Mouse (Mus musculus) retina, embryonic 14.5 days (tissue): ENCODE results near the gene Mreg.
"Not testable (repeated sequence)": the region's sequence is repeated elsewhere in the genome, so short reads cannot be mapped to it uniquely, and the experiment has no call there.

Source experiments
- DNase-seq: peaks from one replicate; pipeline ENCODE4 v3.0.0-alpha.2; 2015; ENCODE audit warnings: low spot score

Gene Mreg

DNA sequence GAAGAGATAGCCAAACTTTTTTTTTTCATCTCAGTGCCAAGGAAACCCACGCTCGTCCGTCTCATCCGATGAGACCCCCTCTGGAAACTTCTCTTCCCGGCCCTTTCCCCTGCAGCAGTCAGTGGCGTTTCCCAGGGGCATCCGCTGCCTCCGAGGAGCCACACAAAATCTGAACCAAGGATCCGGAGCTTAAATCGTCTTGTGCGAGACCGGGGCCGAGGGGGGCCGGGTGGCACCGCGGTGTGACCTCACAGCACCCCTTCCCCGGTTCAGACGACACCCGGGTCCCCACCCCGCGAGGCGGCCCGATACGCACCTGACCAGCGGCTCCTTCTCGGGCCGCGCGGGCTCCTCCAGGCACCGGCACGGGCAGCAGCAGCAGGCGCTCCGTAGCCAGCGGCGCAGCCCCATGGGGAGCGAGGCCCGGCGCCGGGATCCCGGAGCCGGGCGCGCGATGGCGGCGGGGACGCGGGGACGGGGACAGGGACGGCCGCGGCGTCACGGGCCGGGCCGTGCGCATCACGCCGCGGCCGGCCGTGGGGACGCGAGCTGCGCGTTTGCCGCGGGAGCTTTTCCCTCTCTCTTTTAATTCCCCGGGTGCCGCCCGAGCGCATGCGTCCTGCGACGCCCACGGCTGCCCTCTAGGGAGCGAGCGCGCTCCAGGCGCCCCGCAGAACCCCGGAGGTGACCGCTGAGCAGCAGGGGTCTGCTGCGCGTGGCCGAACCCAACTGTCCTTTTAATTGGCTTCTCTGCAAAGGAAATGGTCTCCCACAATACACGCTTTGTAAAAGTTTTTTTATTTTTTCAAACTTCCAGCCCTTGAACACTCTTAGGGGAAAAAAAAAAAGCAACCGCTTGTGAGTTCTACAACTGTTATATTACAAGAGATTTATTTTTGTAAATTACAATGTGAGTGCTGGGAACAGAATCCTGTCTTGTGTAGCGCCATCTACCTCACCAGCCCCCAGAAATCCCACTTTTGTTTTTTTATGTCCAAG, at the start of gene Mreg:
TSS of gene Mreg (minus strand) at position 607 of the 999 bp plus-strand sequence.
- peak; percentile 78 for DNase-seq

DNA sequence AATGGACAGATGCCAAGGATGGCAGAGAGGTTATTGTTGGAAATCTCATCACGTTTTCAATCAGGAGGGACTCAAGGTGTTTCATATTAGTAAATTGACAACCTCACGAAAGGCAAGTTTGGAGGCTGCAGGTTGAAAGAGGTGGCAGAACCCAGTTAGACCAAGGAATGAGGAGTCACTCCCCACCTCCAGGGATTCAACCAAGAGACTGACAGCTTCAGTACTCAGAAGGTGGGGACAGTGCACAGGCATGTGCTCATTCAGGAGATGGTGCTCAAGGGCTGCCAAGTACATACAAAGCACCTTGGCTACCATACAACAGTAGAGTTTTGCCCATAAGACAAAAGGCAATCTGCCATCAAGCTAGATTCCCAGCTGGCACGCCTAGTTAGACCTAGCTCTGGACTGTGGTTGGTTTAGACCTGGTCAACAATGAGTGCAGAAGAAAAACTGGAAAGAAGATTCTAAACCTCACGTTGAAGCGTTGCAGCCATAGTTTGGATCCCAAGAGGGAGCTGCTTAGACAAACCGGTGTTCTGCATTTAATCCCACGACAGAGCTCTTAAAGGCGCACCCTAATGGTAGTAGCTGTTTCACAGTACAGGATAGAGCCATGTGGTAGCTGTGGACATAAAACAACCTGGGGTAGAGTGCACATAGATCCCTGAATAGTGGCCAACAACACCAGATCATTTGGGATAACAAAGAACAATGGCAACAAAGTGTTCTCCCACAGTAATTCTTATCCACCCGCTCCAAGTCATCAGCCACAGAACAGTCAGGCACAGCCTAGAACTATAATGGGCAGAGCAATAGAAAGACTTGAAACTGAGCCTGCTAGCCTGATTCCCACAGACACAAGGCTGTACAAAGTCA, 44.5 kb upstream of the Mreg start:
- DNase-seq = no peak

DNA sequence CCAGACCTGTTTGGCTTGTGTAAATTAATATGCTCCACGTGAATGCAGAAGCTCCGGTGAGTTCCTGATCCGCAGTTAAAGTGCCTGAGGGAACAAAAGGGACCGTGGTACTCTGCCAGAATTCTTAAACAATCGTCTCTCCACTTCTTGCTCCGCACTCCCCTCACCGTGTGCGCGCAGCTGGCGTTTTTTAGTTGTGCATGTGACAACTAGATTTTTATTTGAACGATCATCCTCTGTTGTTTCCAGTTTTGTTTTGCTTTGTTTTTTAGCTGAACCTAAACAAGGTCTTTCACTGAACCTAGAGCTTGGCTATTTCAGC, 43.7 kb upstream of the Mreg start:
- DNase-seq = no peak

GRCm38 (mm10) chr1:72255062-72255853, 43.2 kb upstream of the Mreg start:
- peak; percentile 87 for DNase-seq

DNA sequence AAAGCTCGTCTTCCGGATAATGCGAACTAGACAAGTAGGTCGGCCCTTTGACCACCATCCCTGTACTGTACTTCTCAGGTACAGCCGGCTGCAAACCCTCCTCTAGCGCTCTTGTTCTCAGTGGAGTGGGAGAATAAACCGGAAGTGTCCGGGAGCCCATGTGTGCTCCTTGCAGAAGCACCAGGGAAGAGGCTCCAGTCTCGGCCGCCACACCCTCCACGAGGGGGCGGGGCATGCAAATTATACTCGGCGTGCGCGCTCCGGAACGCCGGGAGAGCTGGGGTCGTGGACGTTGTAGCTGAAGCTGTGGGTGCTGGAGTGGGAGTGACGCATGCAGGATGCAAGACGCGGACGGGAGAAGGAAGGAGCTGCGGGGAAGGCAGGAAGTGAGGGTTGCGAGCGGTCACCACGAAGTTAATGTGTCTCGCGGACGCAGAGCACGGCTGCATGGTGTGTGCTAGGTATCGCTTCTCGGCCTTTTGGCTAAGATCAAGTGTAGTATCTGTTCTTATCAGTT, 42.5 kb upstream of the Mreg start:
- peak; percentile 90 for DNase-seq

DNA sequence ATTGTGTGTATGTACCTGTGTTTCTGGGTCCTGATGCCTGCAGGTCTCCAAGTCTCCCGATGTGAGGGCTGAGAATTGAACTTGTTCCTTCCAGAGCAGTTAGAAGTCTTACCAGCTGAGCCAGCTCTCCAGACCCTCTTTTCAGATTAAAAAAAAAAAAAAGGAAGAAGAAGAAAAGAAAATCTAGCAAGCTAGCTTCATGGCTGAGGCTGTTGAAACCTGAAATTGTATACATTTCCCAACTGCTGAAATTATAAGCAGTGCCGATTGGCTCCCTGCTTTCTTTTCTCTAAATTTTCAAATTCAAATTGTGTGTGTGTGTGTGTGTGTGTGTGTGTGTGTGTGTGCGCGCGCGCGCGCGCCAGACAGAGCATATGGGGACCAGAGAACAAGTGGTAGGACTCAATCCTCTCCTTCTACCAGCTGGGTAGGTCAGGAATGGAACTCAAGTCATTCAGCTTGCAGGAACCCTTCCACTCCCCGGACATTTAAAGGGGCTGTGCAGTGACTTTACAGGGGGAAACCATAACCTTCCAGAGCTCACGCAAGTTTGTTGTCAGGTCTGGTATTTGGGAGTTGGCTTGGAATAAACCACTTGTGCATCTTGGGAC, 41.9 kb upstream of the Mreg start:
- no peak for DNase-seq

DNA sequence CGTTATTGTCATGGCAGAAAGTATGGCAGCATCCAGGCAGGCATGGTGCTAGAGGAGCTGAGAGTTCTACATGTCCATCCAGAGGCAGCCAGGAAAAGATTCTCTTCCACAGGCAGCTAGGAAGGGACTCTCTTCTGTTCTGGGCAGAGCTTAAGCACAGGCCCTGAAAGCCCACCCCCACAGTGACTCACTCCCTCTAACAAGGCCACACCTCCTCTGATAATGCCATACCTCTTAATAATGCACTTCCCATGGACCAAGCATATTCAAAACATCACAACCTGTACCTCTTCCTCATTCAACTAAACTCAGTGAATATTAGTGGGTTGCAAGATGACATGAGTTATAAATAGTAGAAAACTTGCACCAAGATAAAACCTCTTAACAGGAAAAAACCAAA, 39.7 kb upstream of the Mreg start:
- no peak for DNase-seq

- not testable (repeated sequence) for DNase-seq
These were observed 36.2 kb upstream of the Mreg start for GRCm38 (mm10) chr1:72248226-72248737.

- DNase-seq = peak; percentile 82
These were observed 32.4 kb upstream of the Mreg start for GRCm38 (mm10) chr1:72244317-72245036.

DNA sequence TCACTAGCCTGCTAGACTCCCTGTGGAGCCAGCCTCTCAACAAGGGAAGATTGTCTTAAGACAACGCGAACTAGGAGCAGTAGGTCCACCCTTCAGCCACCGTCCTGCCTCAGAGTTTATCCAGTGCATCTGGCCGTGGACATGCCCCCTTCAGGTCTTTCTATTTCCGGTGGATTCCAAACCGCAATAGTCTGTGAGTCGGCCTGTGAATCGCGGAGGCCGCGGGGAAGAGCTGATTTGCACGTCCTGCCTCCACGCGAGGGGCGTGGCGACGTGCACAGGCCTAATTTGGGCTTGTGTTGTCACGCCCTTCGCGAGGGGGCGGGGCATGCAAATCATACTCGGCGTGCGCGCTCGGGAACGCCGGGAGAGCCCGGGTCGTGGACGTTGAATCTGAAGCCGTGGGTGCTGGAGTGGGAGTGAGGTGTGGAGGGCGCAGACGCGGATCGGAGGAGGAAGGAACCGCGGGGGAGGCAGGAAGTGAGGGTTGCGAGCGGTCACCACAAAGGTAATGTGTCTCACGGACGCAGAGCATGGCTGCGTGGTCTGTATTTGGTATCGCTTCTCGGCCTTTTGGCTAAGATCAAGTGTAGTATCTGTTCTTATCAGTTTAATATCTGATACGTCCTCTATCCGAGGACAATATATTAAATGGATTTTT, 31.7 kb upstream of the Mreg start:
- DNase-seq = peak; percentile 95

- no peak for DNase-seq
These were observed 30.6 kb upstream of the Mreg start for GRCm38 (mm10) chr1:72242581-72243143.

- DNase-seq = not testable (repeated sequence)
These were observed 27.0 kb upstream of the Mreg start for GRCm38 (mm10) chr1:72239113-72239512.

GRCm38 (mm10) chr1:72238016-72238580, 26.0 kb upstream of the Mreg start:
- no peak for DNase-seq

DNA sequence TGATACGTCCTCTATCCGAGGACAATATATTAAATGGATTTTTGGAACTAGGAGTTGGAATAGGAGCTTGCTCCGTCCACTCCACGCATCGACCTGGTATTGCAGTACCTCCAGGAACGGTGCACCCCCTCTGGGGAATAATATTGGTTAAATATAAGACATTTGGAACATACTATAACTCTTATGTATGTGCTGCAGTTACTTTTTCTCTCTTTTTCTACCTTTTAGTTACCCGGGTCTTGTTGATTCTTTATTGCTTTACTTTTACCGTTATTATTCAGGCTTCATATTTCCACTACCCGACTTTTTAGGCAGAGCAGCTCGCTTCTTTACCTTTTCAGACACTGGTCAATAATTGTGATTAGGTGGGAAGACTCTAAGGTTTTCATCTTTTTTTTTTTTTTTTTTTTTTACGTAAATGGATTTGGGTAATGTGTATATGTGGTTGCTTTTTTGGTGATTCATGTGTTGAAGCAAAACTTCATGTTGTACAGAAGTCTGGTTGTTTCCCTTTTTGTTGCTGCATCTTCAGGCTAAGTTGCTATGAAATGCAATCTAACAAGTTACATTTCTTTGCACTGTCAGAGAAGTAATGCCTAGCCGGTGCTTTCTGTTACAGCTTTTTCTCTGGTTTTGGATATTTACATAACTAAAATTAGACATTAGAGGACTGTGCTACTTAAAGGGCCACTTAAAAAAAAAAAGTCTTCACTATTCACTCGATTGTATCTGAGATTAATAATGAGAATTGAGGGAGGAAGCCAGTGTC, 25.1 kb upstream of the Mreg start:
- DNase-seq = peak; percentile 70

GRCm38 (mm10) chr1:72236363-72237006, 24.4 kb upstream of the Mreg start:
- DNase-seq = peak; percentile 86

GRCm38 (mm10) chr1:72232592-72232991, 20.5 kb upstream of the Mreg start:
- not testable (repeated sequence) for DNase-seq

DNA sequence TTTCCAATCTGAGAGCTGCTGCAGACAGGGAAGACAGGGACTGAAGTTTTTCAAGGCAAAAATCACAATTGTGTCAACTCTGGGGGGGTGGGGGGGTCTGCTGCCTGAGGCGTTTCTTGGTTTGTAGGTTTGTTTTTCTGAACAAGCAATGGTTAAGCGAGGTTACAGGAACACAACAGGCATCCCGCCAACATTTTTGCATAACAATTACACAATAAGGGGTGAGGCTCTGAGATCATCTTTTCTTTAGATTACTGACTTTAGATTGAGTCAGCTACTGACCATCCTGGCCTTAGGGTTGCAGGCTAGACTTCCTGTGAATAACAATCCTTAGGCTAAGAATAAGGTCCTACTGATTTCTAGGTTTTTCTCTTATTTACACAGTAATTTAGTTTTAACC, 16.9 kb upstream of the Mreg start:
- DNase-seq = no peak

- DNase-seq = no peak
These were observed 15.4 kb upstream of the Mreg start for GRCm38 (mm10) chr1:72227546-72227945.
